Mouse (Mus musculus) cortical plate, adult 2 months (tissue): Measurements from ENCODE around the gene Eif2b4.

Experiments used
- CTCF ChIP-seq: fragments of 200-500 bp; IDR thresholded peaks from 2 replicates; pipeline ENCODE4 v1.5.1; 2011; ENCODE audit warnings: mild to moderate bottlenecking, control low read depth, low read length; ENCODE audit not compliant: insufficient read depth; ENCODE audit errors: extremely low read depth
- POLR2A ChIP-seq: fragments of 200-500 bp; IDR thresholded peaks from 2 replicates; pipeline ENCODE4 v1.6.1; 2011; ENCODE audit warnings: mild to moderate bottlenecking, low read length, control low read depth; ENCODE audit not compliant: insufficient read depth; ENCODE audit errors: extremely low read depth

GRCm38 (mm10) chr5:31168630-31169029 lies 24.6 kb downstream of the Eif2b4 start:
- TF ChIP-seq CTCF (no peak), POLR2A (no peak)
